Mouse (Mus musculus): Measurements from ENCODE around the gene Klk1. TPM values are rescaled to one million over a fixed set of nuclear protein-coding genes. Genes with fewer than 3 reads are reported as not detected.
"Not testable (repeated sequence)": the region's sequence is repeated elsewhere in the genome, so short reads cannot be mapped to it uniquely, and the experiment has no call there.

The Klk1 gene
- polyA plus RNA-seq, 1 experiment from 2014 or later = not detected

DNA sequence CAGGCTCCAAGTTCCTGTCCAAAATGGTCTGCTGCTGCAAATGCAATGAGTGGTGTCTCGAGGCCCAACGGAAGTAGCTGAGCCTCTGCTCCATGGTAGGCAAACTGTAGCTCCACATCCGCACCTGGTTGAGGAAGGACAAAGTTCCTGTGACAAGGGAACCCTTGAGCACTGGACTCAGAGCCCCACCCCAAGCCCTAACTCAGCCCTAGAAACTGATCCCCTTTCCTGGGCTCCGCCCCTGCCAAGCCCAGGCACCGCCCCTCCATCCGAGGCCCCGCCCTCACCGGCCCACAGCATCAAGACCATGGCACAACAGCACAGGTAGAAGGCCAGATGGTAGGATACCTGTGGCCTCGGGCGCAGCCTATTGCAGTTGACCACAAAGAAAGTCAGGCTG, 3.6 kb upstream of the Klk1 start:
- not testable (repeated sequence) for H3K36me3 ChIP-seq (ENCODE audit: control insufficient read depth, insufficient read depth, low read length); ATAC-seq (ENCODE audit: low read depth); H3K4me1 ChIP-seq (replicated peaks; ENCODE audit: control insufficient read depth, insufficient read depth, low read length); H3K27me3 ChIP-seq (ENCODE audit: control insufficient read depth, insufficient read depth, low read depth, low read length); H3K27ac ChIP-seq (ENCODE audit: low read length); H3K9me3 ChIP-seq (ENCODE audit: control insufficient read depth, low read length); H3K9ac ChIP-seq (ENCODE audit: low read length); H3K4me2 ChIP-seq (ENCODE audit: low read depth, low read length); H3K4me3 ChIP-seq (ENCODE audit: low read length)
- 48% methylated on average over 8 of the region's 10 CpGs for WGBS

DNA sequence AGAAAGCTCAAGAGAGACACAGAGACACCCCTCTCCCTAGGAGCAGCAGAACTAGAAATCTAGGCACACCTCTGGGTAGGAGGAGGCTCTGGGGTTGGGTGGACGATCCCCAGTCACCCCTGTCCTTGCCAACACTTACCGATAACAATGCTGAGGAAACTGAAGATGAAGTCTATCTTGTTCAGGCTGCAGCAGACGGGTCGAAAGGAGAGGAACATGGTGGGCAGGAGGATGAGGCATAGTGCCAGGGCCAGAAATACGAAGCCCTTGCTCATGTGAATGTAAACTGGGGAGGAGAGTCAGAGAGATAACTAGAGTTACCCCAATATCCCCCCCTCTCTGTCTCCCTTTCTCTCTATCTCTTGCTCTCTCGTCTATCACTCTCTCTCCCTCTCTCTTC, 2.8 kb upstream of the Klk1 start:
- 73% methylated on average over 6 of the region's 6 CpGs for WGBS

DNA sequence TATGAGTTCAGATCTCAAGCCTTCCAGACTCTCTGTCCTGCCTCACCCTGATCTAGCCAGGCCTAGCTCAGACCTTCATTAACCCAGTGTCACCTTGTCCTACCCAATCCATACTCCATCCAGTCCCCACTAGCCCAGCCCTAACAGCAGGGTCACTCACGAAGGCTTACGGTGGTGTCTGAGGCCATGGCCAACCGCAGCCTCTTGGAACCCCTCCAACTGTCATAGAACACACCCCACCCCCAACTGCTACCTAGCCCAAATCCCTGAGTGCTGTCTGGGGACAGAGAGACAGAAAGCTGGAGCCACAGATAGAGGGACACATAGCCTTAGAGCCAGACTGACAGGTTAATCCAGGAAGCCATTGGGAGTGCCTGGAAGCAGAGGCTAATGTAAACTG, 10.7 kb downstream of the Klk1 start, which contains the start of gene Gm36864:
Gene Gm36864 (plus strand): TSS at position 269 of the 400 bp plus-strand sequence.
- no peak for ATAC-seq (ENCODE audit: low read depth)
- 57% methylated on average over 3 of the region's 3 CpGs for WGBS
- H3K9me3 ChIP-seq (ENCODE audit: control insufficient read depth, low read length) = no peaks in the 10 kb centered on the region
- no peak within 1 kb of the TSS for H3K9ac ChIP-seq (ENCODE audit: low read length)
- no peak within 1 kb of the TSS for H3K4me2 ChIP-seq (ENCODE audit: low read depth, low read length)
- no peaks in the 10 kb centered on the region for H3K36me3 ChIP-seq (ENCODE audit: control insufficient read depth, insufficient read depth, low read length)
- no peaks in the 10 kb centered on the region for H3K4me1 ChIP-seq (replicated peaks; ENCODE audit: control insufficient read depth, insufficient read depth, low read length)
- no peaks in the 10 kb centered on the region for H3K27me3 ChIP-seq (ENCODE audit: control insufficient read depth, insufficient read depth, low read depth, low read length)
- H3K4me3 ChIP-seq (ENCODE audit: low read length) = no peak within 1 kb of the TSS
- H3K27ac ChIP-seq (ENCODE audit: low read length) = no peak within 1 kb of the TSS

More for the DNA sequence above, 2.8 kb upstream of the Klk1 start:
- not testable (repeated sequence) for H3K9ac ChIP-seq (ENCODE audit: low read length); H3K27ac ChIP-seq (ENCODE audit: low read length); H3K9me3 ChIP-seq (ENCODE audit: control insufficient read depth, low read length); H3K27me3 ChIP-seq (ENCODE audit: control insufficient read depth, insufficient read depth, low read depth, low read length); H3K36me3 ChIP-seq (ENCODE audit: control insufficient read depth, insufficient read depth, low read length); H3K4me1 ChIP-seq (replicated peaks; ENCODE audit: control insufficient read depth, insufficient read depth, low read length); H3K4me3 ChIP-seq (ENCODE audit: low read length); ATAC-seq (ENCODE audit: low read depth); H3K4me2 ChIP-seq (ENCODE audit: low read depth, low read length)

DNA sequence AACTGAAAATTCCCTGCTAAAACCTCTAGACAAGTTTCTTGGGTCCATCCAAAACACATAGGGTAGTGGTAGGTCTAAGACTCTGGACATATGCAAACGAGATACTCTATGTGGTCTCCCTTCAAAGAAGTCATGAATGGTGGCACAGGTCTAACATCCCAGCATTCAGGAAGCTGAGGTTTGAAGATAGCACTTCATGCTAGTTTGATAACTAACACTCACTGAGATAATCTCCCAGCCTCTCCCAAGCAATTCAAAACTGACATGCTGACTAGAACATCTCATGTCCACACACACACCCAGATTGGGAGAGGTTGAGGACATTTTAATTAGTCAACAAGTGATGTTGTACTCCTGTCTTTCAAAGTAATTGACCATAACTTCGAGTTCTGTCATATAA, 14.8 kb downstream of the Klk1 start:
- WGBS = 32% methylated on average over 2 of the region's 2 CpGs
- H3K4me2 ChIP-seq (ENCODE audit: low read depth, low read length) = no peak overlapping the region
- H3K9ac ChIP-seq (ENCODE audit: low read length) = no peak overlapping the region
- no peaks in the 10 kb centered on the region for H3K9me3 ChIP-seq (ENCODE audit: control insufficient read depth, low read length)
- no peaks in the 10 kb centered on the region for H3K36me3 ChIP-seq (ENCODE audit: control insufficient read depth, insufficient read depth, low read length)
- no peaks in the 10 kb centered on the region for H3K4me1 ChIP-seq (replicated peaks; ENCODE audit: control insufficient read depth, insufficient read depth, low read length)
- H3K27me3 ChIP-seq (ENCODE audit: control insufficient read depth, insufficient read depth, low read depth, low read length) = no peaks in the 10 kb centered on the region
- no peak overlapping the region for H3K4me3 ChIP-seq (ENCODE audit: low read length)
- ATAC-seq (ENCODE audit: low read depth) = no peak
- H3K27ac ChIP-seq (ENCODE audit: low read length) = no peak overlapping the region

DNA sequence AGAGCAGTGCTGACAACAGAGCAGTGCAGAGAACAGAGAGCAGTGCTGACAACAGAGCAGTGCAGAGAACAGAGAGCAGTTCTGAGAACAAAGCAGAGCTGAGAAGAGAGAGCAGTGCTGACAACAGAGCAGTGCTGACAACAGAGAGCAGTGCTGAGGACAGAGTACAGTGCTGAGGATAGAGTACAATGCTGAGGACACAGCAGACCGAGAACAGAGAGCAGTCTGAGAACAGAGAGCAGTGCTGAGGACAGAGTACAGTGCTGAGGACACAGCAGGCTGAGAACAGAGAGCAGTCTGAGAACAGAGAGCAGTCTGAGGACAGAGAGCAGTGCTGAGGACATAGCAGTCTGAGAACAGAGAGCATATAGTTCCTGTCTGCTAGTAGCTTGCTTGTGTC, 15.6 kb downstream of the Klk1 start:
- Histone ChIP-seq H3K4me3 (ENCODE audit: low read length) (no peak overlapping the region), H3K4me1 (replicated peaks; ENCODE audit: control insufficient read depth, insufficient read depth, low read length) (peaks cover 4% of the 10 kb centered on the region), H3K9me3 (ENCODE audit: control insufficient read depth, low read length) (no peaks in the 10 kb centered on the region), H3K9ac (ENCODE audit: low read length) (no peak overlapping the region), H3K27me3 (ENCODE audit: control insufficient read depth, insufficient read depth, low read depth, low read length) (no peaks in the 10 kb centered on the region), H3K36me3 (ENCODE audit: control insufficient read depth, insufficient read depth, low read length) (no peaks in the 10 kb centered on the region), H3K4me2 (ENCODE audit: low read depth, low read length) (no peak overlapping the region), H3K27ac (ENCODE audit: low read length) (no peak overlapping the region)
- WGBS = 22% methylated on average over 1 of the region's 1 CpGs
- ATAC-seq (ENCODE audit: low read depth) = no peak

DNA sequence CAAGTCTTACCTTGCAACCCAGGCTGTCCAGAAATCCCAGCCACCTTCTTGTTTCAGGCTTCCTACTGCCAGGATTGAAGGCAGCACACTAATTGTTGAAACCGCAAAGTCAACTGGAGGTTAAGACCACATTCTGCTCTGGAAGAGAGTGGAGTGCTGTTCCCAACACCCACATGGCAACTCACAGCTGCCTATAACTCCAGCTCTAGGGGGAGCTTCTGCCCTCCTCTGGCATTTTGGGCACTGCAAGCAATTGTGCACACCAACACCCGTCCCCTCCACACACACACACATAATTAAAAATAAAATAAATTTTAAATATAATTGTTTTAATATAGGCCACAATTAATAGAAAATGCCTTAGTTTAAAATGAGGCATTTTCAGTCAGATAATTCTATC, 16.0 kb downstream of the Klk1 start:
- H3K4me1 ChIP-seq (replicated peaks; ENCODE audit: control insufficient read depth, insufficient read depth, low read length) = peaks cover 4% of the 10 kb centered on the region
- H3K4me2 ChIP-seq (ENCODE audit: low read depth, low read length) = no peak overlapping the region
- no peaks in the 10 kb centered on the region for H3K36me3 ChIP-seq (ENCODE audit: control insufficient read depth, insufficient read depth, low read length)
- H3K9ac ChIP-seq (ENCODE audit: low read length) = no peak overlapping the region
- H3K9me3 ChIP-seq (ENCODE audit: control insufficient read depth, low read length) = no peaks in the 10 kb centered on the region
- 49% methylated on average over 2 of the region's 2 CpGs for WGBS
- no peak overlapping the region for H3K4me3 ChIP-seq (ENCODE audit: low read length)
- H3K27ac ChIP-seq (ENCODE audit: low read length) = no peak overlapping the region
- ATAC-seq (ENCODE audit: low read depth) = no peak
- H3K27me3 ChIP-seq (ENCODE audit: control insufficient read depth, insufficient read depth, low read depth, low read length) = no peaks in the 10 kb centered on the region

DNA sequence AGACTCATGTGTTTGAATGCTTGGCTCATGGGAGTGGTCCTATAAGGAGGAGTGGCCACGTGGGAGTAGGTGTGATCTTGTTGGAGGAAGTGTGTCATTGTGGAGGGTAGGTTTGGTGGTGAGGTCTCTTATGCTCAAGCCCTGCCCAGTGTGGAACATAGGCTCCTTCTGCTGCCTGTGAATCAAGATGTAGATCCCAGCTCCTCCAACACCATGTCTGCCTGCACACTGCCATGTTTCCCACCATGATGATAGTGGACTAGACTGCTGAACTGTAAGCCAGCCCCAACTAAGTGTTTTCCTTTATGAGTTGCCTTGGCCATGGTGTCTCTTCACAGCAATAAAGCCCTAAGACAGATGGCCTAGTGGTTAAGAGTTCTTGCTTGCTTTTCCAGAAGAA, 18.9 kb downstream of the Klk1 start:
- no peak for ATAC-seq (ENCODE audit: low read depth)
- Histone ChIP-seq H3K4me2 (ENCODE audit: low read depth, low read length) (no peak overlapping the region), H3K9me3 (ENCODE audit: control insufficient read depth, low read length) (no peaks in the 10 kb centered on the region), H3K36me3 (ENCODE audit: control insufficient read depth, insufficient read depth, low read length) (peaks cover 4% of the 10 kb centered on the region), H3K4me1 (replicated peaks; ENCODE audit: control insufficient read depth, insufficient read depth, low read length) (peaks cover 10% of the 10 kb centered on the region), H3K27ac (ENCODE audit: low read length) (no peak overlapping the region), H3K4me3 (ENCODE audit: low read length) (no peak overlapping the region), H3K27me3 (ENCODE audit: control insufficient read depth, insufficient read depth, low read depth, low read length) (no peaks in the 10 kb centered on the region), H3K9ac (ENCODE audit: low read length) (no peak overlapping the region)
- WGBS = 55% methylated on average over 1 of the region's 1 CpGs

DNA sequence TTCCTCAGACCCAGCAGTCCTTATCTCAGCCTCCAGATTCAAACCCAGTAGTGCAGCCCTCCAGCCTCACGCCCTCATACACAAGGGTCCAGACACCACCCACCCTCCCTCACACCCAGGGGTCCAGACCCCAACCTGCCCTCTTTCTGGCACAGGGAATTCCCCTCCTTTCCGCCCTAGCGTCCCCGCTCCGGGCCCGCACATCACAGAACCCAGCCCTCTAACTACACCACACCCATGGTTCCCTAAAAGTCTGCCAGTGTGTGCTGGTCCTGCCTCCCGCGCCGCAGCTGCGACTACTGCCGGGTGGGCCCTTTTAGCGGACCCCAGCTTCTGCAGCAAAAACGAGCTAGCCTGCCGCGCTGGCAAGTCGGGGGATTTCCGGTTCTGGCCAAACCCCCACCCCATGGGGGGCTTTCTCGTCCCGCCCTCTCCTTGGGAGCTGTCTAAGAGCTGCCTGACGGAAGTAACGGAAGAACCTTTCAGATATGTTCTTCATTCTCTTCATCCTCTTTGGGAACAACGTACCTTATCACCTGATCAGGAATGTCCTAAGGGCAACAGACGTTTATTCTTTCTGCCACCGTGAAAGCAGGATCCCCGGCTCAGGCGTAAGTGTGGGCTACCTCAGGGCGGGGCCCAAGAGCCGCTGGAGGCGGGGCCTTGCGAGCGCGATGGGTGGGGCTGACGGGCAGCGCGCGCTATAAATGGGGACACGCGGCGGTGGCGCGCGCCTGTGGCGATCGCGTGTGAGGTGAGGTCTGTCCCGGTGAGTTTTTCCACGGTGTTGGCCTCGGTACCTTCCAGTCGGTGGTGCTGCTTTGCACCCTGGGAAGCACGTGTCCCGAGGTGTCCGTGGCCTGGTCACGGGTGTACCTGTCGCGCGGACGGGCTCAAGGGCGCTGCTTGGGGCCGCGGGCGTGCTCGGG, 21.2 kb downstream of the Klk1 start, which contains the start of the genes 1700028J19Rik and 2410002F23Rik:
Gene 1700028J19Rik (minus strand): TSS at position 641 of the 929 bp plus-strand sequence.
Gene 2410002F23Rik (plus strand): TSS at position 668 of the 929 bp plus-strand sequence.
- Histone ChIP-seq H3K4me2 (ENCODE audit: low read depth, low read length) (peak within 1 kb of the TSS; percentile 54), H3K9ac (ENCODE audit: low read length) (peak within 1 kb of the TSS; percentile 95), H3K27ac (ENCODE audit: low read length) (peak within 1 kb of the TSS; percentile 94), H3K4me3 (ENCODE audit: low read length) (peak within 1 kb of the TSS; percentile 84), H3K36me3 (ENCODE audit: control insufficient read depth, insufficient read depth, low read length) (peaks cover 16% of the 10 kb centered on the region), H3K9me3 (ENCODE audit: control insufficient read depth, low read length) (no peaks in the 10 kb centered on the region), H3K27me3 (ENCODE audit: control insufficient read depth, insufficient read depth, low read depth, low read length) (no peaks in the 10 kb centered on the region), H3K4me1 (replicated peaks; ENCODE audit: control insufficient read depth, insufficient read depth, low read length) (peaks cover 10% of the 10 kb centered on the region)
- ATAC-seq (ENCODE audit: low read depth) = peak; percentile 91
- WGBS = under 1% methylated on average over 62 of the region's 62 CpGs

DNA sequence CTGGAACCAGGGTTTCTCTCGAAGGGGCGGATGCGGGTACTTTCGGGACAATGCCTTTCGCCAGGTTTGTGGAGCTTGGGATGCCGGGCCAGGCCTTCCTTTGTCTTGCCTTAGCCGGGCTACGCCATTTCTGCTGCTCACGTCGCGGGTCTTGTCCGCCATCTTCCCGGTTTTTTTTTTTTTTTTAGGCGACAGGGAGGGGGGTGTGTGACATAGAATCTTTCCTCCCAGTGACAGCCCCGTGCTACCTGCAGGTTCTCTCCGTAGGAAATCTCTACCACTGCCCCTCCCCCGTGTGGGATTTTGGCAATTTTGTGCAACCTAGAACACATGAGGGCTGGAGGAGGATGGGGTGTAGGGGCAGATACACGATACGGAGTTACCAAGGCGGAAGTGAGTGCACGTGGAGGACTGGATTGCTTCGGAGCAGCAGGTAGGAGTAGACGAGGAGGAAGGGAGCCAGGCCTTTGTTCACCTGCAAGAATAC, 21.9 kb downstream of the Klk1 start:
- Histone ChIP-seq H3K4me2 (ENCODE audit: low read depth, low read length) (peak overlapping the region; percentile 54), H3K9ac (ENCODE audit: low read length) (peak overlapping the region; percentile 95), H3K36me3 (ENCODE audit: control insufficient read depth, insufficient read depth, low read length) (peaks cover 18% of the 10 kb centered on the region), H3K27ac (ENCODE audit: low read length) (peak overlapping the region; percentile 94), H3K9me3 (ENCODE audit: control insufficient read depth, low read length) (no peaks in the 10 kb centered on the region), H3K27me3 (ENCODE audit: control insufficient read depth, insufficient read depth, low read depth, low read length) (no peaks in the 10 kb centered on the region), H3K4me1 (replicated peaks; ENCODE audit: control insufficient read depth, insufficient read depth, low read length) (peaks cover 10% of the 10 kb centered on the region), H3K4me3 (ENCODE audit: low read length) (peak overlapping the region; percentile 84)
- ATAC-seq (ENCODE audit: low read depth) = peak; percentile 10; the same call in 1 of the 2 replicates
- WGBS = under 1% methylated on average over 23 of the region's 23 CpGs

All from lung, embryonic 16.5 days (tissue).